Mouse (Mus musculus) heart, postnatal 0 days (tissue): Measurements from ENCODE around the gene Ccdc65.

Source experiments
- CTCF ChIP-seq: IDR thresholded peaks from 2 replicates; pipeline ENCODE4 v1.5.1; 2016; ENCODE audit warnings: antibody characterized with exemption, control low read depth, low read depth
- EP300 ChIP-seq: IDR thresholded peaks from 2 replicates; pipeline ENCODE4 v1.6.1; 2016; ENCODE audit warnings: antibody characterized with exemption, low read depth

- no peak for TF ChIP-seq CTCF
- TF ChIP-seq EP300 = no peak
Measured at GRCm38 (mm10) chr15:98674994-98675545, 32.9 kb upstream of the Ccdc65 start.
